Mouse (Mus musculus) left cerebral cortex, adult 8-10 months (tissue): Measurements from ENCODE around the gene Mab21l1. TPM values are rescaled to one million over a fixed set of nuclear protein-coding genes. Genes with fewer than 3 reads are reported as not detected.

Experiments
- DNase-seq, 2 experiments: peaks; one replicate each; pipeline ENCODE4 v3.0.0; 2022; ENCODE audit warnings: low spot score in 2 of 2
- total RNA-seq, 4 experiments: library from RNA; stranded (reverse); gene quantifications; 2 replicates each; pipeline ENCODE4 v1.2.4; 2022

The Mab21l1 gene
- total RNA-seq, 4 experiments from 2014 or later, result 1.2 to 2.6 (median 2.0) TPM

DNA sequence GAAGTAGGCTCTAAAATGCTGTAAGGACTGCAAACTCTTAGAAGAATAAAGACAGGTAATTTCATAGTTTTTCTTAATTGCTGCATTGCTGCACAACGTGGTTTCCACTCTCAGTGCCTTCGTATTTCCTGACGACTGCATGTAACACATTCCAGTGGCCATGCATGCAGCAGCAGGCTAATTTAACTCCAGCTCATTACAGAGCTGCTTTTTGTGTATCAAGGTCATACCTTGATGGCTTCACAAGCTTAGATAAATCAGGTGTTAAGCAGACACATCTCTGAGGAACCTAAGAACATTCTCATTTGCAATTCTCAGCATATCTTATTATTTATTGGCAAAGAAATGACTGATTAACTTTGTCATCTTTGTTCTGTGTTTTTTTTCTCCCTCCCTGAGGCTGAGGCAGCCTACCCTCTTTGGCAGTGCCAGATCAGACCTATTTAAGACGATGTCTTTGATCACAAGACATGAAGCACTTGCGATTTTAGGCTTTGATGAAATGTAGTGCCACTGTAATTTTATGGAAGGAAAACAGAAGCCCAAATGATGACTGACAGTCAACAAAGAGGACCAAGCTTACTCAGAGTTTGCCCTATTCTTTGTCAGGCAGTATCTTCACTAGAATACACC is 32.8 kb downstream of the Mab21l1 start:
- DNase-seq, result no peak

DNA sequence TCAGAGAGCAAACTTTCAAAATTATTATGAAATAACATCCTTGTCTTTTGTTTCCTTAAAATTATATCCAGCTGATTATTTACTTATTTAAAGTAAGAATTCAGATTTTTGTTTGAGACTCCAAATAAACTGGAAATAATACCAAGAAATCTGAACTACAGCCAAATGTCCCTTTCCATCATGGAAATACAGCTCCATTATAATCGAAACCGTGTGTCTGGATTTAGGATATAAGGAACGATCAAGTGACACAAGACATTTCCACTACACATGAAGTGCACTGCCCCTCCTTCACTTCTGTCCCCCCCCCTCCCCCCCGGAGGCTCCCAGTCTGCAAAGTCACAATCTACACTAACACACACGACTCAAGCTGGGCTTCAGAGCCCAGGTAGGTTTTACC is 33.8 kb downstream of the Mab21l1 start:
- no peak for DNase-seq

DNA sequence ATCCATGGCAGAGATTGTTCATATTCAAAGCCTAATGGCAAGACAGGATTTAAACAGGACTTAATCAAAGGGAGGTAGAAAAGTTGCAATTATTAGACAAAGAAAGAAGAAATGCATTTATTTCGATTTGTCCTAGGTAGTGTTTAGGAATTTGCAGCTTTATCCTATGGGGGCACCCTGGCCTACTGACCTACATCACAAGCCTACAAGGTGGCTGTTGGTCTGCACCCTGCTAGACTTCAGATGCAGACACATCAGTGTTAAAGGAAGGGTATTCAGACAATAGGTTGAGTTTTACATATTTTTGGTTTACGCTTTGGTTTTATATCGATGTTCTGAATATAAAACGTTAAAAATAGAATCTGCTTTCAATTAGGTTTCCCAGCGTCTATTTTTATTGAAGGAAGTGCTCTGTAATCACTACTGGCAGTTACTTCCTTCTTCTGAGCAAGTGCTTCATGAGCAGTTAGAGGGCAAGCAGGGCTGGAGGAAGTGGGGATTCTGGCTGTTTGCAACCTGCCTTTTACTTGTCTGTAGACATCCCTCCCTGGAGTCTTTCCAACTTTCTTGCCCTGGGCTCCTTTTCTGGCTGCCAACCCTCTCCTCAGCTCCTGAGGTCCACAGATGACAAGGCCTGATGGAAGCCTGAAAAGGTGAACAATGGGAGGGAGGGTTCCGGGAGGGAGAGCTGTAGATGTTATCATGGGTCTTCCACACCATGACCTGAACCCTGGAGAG is 34.5 kb downstream of the Mab21l1 start:
- DNase-seq, result no peak

DNA sequence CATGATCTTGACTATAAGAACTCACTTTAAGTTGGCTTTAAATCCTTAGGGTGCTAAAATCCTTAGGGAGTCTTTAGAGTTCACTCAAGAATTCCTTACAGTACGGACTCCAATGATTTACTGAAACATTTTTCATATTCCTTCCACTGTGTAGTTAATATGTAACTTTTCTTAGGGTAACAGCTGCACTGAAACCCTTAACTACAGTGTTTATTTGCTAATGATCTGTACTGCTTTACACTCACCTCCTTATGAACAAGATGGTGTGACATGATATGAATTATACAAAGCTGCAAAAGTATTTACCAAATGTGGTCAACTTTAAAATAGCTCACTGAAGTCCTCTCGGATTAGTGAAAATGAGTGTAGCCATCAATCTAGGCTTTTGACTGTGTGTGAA is 35.8 kb downstream of the Mab21l1 start:
- no peak for DNase-seq

DNA sequence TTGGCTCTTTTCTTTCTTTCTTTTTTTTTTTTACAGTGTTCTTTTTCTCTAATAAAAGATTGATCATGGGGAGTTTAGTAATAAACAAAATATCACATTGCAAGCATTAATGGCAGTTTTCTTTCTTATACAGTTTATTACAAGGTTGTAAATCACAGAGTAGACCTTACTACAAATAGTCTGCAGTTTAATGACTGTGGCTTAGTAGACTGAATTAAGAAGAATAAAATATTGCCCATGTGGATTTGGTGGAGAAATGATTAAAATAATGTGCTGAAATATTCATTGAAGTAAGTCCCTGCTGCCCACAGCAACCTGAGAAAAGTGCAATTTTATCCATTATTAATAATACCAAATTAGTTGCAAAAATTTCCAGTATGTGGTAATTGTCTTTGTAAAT is 37.3 kb downstream of the Mab21l1 start:
- DNase-seq, result no peak

DNA sequence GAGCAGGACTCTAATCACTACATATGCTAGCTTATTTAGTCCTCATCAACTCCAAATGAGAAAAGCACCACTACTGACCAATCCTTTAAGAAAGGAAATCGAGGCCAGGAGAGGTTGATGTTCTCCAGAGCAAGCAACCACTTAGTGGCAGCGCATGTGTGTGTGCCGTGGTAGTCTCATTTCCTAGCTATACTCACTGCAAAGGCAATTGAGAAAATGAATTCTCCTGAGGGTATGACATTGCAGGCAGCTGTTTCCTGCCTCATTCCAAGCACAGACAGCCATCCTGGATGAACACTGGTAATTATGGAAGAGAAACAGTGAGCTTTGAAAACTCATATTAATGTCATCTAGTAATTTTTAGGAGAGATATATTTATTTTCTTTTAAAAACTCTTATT is 42.6 kb downstream of the Mab21l1 start:
- DNase-seq, result no peak

DNA sequence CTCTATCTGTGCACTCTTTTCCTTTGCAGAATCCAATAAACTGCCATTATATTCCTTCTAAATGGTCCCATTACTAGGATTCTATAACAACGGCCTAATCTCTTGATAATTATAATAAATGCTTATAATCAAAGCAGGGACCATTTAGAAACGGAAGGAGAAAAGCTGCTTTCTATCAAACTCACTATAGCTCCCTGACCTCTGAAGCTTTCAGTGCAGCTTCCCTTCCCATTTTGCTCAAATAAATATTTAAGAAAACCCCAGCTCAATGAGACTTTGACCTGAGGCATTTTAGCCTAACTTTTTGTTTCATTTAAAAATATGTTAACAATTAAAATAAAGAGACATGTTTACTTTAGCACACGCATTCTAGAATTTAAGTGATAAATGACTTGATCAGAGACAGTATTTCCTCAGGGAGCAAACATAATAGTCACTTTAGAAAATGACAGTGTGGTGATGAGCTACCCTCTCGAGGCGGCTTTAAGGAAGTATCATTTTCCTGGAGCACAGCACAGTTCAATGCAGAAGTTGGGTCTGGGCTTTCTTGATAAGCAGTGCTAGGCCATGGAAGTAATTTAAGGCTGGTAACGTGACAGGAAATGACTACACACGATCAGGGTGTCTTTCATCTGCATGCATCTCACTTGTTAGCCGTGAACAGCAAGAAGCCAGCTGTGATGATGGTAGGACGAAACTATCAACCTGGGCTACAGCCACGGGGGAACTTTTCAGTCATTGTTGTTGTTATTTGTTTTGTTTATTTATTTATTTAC is 46.4 kb downstream of the Mab21l1 start:
- DNase-seq, result no peak

DNA sequence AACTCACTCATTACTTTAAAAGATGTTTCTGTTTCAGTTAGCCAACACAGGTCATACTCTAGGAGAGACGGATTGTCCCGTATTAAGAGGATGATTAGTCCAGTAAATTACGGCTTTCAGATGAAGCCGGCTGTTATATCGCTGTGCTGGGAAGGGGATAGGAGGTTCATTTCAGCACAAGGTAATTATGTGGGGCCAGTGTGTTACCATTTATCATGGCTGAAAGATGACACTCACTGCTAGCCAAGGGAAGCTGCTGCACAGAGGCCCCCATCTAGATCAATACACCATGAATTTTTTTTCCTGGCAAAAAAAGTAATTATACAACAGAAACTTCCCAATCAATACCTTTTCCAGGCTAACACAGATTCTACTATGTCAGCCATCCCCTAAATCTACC is 47.9 kb downstream of the Mab21l1 start:
- no peak for DNase-seq
